Mouse (Mus musculus): Measurements from ENCODE around the gene Ankrd13b.
A peak's percentile ranks its signal among the peaks of the same experiment; 100 is the strongest.

DNA sequence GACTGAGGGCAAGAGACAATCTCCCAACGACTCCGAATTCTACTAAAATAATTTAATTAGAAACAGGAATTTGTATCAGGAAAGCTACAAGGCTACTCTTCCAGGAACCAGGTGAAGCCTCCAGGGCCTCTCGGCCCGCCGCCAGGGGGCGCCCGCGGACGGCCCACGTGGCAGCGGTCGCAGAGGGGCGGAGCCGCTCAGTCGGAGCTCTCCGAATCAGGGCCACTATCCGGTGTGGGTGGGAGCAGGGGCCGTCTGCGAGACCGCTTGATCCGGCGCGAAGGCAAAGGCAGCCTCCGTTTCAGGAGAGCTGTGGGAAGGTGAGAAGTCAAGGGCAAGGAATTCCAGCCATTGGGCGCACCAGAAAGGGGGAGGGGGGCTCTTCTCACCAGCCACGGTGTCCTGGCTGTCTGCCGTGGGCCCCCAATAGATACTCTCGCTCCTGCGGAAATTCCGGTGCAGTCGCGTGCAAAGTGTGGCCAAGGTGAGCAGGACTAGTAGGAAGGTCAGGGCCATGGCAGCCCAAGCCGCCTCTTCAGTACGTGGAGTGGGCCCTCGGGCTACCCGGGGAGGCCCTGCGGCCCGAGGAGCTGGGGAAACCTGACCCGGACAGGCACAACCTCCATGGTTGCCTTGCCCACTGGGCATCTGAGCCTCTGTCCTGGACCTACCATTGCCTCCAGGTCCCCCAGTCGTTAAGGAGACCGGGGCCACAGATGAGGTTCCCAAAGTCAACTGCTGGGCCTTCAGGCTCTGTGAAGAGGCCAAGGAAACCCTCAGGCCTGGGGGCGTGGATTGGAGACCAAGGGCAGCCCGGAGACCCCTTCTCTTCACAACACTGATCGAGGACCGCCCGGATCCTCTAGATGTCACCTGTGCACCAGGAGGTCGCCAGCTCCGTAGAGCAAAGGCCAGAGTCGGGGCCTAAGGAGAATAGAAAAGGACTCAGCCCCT is 18.9 kb upstream of the Ankrd13b start:
- TF ChIP-seq POLR2A (IDR thresholded peaks at IDR 0.05; ENCODE audit: extremely low read depth, insufficient read depth, low read length) (no peak), CTCF (IDR thresholded peaks at IDR 0.05; ENCODE audit: low read depth, low read length) (peak; percentile 82)

Data from liver, adult 2 months (tissue).